Mouse (Mus musculus): ENCODE data around the gene Gpr1. TPM values are rescaled to one million over a fixed set of nuclear protein-coding genes. Genes with fewer than 3 reads are reported as not detected.

Gpr1 gene
- not detected in 2 replicates for polyA plus RNA-seq (2012; rRNA removed)

GRCm38 (mm10) chr1:63214271-63214558, at the start of gene Gpr1:
Gene Gpr1, minus strand, starts transcription at chr1:63214543.

DNA sequence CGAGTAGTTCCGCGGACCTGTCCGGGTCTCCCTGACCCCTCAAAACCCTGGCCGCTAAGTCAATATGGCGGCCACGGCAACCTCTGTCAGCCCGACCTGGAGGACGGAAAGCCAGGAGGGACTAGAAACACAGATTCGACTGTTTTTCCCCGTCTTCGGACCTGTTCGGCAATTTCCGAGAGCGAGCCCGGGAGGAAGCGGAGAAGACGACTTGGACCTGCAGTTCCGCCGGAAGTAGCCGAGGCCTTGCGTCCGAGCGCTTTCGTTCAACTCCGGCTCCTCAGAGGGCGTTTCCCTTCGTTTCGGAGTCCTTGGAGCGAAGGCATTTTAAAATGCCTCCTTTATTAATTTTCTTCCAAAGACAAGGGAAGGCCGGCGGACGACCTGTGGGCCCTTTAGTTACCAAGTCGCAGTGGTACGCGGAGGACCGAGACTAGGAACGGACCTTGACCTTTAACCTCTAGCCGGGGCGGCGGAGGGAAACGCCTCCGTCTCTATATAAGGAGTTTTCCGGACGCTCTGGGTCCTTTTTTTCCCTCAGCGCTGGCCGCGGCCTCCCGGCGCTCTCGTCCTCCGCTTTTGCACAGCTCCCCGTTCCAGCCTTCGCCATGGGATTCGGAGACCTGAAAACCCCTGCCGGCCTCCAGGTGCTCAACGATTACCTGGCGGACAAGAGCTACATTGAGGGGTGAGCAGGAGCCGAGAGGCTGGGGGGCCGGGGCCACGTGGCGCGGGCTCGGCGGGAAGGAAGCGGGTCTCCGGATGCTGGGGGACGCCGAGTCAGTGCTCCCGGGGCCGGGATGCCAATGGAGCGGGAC, 37.5 kb downstream of the Gpr1 start, which contains the start of the genes Eef1b2 and Ndufs1:
Eef1b2 (plus strand) TSS at position 222 of the 818 bp plus-strand sequence.
Ndufs1 (minus strand) TSS at position 230 of the 818 bp plus-strand sequence.

Other genes starting within 250 kb of the Gpr1 start
- 9.5 and 11.1 TPM in 2 replicates for gene Ino80d, start 99.9 kb downstream of the Gpr1 start, polyA plus RNA-seq (2012; rRNA removed)
- gene Eef1b2, start 37.7 kb downstream of the Gpr1 start, polyA plus RNA-seq (2012; rRNA removed): 495 and 510 TPM in 2 replicates
- gene Ndufs1, start 37.7 kb downstream of the Gpr1 start, polyA plus RNA-seq (2012; rRNA removed): 27.6 and 29.2 TPM in 2 replicates
- gene Zdbf2, start 58.7 kb upstream of the Gpr1 start, polyA plus RNA-seq (2012; rRNA removed): 0.01 and 0.02 TPM in 2 replicates
- 5.3 and 7.2 TPM in 2 replicates for gene Adam23, start 231.3 kb upstream of the Gpr1 start, polyA plus RNA-seq (2012; rRNA removed)